ENCODE assay signal across 18 mouse cellular contexts in the genomic region with DNA sequence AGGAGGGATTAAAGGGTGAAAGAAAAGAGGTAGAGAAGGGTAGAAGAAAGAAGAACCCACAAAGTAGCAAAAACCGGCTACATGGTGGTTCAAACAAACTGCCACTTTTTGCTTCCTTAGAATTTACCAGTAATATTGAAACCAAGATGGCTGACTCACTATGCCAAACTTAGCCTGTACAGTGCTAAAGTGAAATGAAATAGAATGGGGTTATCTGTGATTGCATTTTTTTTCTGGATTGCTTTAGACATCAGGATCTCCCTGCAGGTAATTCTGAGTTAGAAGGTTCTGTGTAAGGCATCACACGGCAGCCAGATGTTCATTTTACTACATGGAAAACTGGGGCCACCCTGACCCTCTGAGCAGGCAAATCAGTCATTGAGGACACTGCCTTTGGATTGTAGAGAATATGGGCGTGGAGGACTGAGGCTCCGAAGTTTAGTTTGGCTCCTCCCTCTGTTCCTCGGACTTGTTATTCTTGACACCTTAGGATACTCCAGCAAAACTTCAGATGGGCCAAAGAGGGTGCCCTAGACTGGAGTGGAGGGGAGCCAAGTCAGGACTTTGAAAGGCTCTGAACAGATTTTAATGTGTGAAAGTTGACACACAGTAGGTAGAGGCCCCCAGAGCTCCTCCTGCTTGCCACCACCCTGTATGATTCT.
DNase-seq lines count a peak whose midpoint lies in the region; ATAC-seq and TF ChIP-seq lines count a peak whose summit lies in the region.
"Had no signal": no experiment of that assay in that cellular context is flagged by ENCODE, and none has a peak within 500 bp of the region (broad histone marks: within the 10 kb centered on the region; RNA-seq: fewer than 3 reads in every experiment).

No protein-coding gene starts in this region.

- H3K4me2 ChIP-seq in kidney, postnatal 0 days (ENCODE audit: low read length): no peak overlapping the region
- H3K4me2 ChIP-seq in lung, postnatal 0 days (replicated peaks; ENCODE audit: low read depth, low read length): no peak overlapping the region
- H3K4me2 ChIP-seq: forebrain, embryonic 12.5 days; hindbrain, embryonic 12.5 days; intestine, embryonic 15.5 days; kidney, embryonic 15.5 days had no signal

- TF ChIP-seq POLR2A in heart, adult 2 months (IDR thresholded peaks at IDR 0.05; ENCODE audit: insufficient read depth, low read depth, low read length): no peak

- H3K79me2 ChIP-seq in heart, adult 2 months (replicated peaks; ENCODE audit: control insufficient read depth, insufficient read depth, low read length): peaks cover 7% of the 10 kb centered on the region

- no peak for ATAC-seq in kidney, postnatal 0 days (replicated peaks; ENCODE audit: low FRiP score, low read depth)
- ATAC-seq in lung, postnatal 0 days: no peak
- ATAC-seq: intestine, embryonic 15.5 days; midbrain, embryonic 16.5 days had no signal

- H3K27me3 ChIP-seq in heart, adult 2 months (ENCODE audit: control insufficient read depth, insufficient read depth, low read length): no peaks in the 10 kb centered on the region
- H3K27me3 ChIP-seq in heart, embryonic 10.5 days (ENCODE audit: insufficient read depth, poor library complexity, severe bottlenecking): no peaks in the 10 kb centered on the region
- no peaks in the 10 kb centered on the region for H3K27me3 ChIP-seq in kidney, postnatal 0 days (ENCODE audit: insufficient read depth, low read length)
- no peaks in the 10 kb centered on the region for H3K27me3 ChIP-seq in lung, postnatal 0 days (replicated peaks; ENCODE audit: insufficient read depth, low read length)
- H3K27me3 ChIP-seq: forebrain, embryonic 12.5 days; hindbrain, embryonic 12.5 days; intestine, embryonic 15.5 days; kidney, embryonic 15.5 days had no signal

- 57% methylated on average over 5 of the region's 5 CpGs for WGBS in heart, adult 2 months
- WGBS in heart, embryonic 10.5 days: 77% methylated on average over 5 of the region's 5 CpGs
- whole genome bisulfite sequencing in kidney, postnatal 0 days: 62% methylated on average over 5 of the region's 5 CpGs
- WGBS in lung, postnatal 0 days: 66% methylated on average over 5 of the region's 5 CpGs

- intact Hi-C loops in heart, adult 2 months (cut with DNase I): loop anchor here (2.0 kb wide), 1 partner anchor 15 kb away; no protein-coding TSS in a partner anchor

- no peak for TF ChIP-seq EP300 in heart, adult 2 months (IDR thresholded peaks at IDR 0.05; ENCODE audit: insufficient read depth, low read depth, low read length)
- no peak for TF ChIP-seq EP300 in lung, postnatal 0 days (IDR thresholded peaks at IDR 0.05)

- peaks cover 46% of the 10 kb centered on the region for H3K4me1 ChIP-seq in heart, adult 2 months (ENCODE audit: control insufficient read depth, insufficient read depth, low read length)
- H3K4me1 ChIP-seq in heart, embryonic 10.5 days: peaks cover 31% of the 10 kb centered on the region
- H3K4me1 ChIP-seq in kidney, postnatal 0 days (replicated peaks; ENCODE audit: insufficient read depth, low read length): peaks cover 4% of the 10 kb centered on the region; the same call in 1 of the 2 replicates
- peaks cover 27% of the 10 kb centered on the region; the same call in 1 of the 2 replicates for H3K4me1 ChIP-seq in lung, postnatal 0 days (ENCODE audit: insufficient read depth, low read depth, low read length)

- peak overlapping the region; percentile 95 for H3K27ac ChIP-seq in heart, adult 2 months
- no peak overlapping the region for H3K27ac ChIP-seq in heart, embryonic 10.5 days
- H3K27ac ChIP-seq in kidney, postnatal 0 days: 0 out of 2 replicates have a peak overlapping the region, but pooled peaks have one; percentile 65
- peak overlapping the region; percentile 33; the same call in 1 of the 2 replicates for H3K27ac ChIP-seq in lung, postnatal 0 days (ENCODE audit: low read length)
- H3K27ac ChIP-seq: forebrain, embryonic 12.5 days; hindbrain, embryonic 12.5 days; intestine, embryonic 15.5 days; stomach, postnatal 0 days had no signal

- TF ChIP-seq CTCF in heart, adult 2 months (IDR thresholded peaks at IDR 0.05): no peak
- TF ChIP-seq CTCF in kidney, postnatal 0 days (IDR thresholded peaks at IDR 0.05; ENCODE audit: low read depth): no peak
- TF ChIP-seq CTCF in lung, postnatal 0 days (IDR thresholded peaks at IDR 0.05): no peak

- no peaks in the 10 kb centered on the region for H3K9me3 ChIP-seq in heart, embryonic 10.5 days
- no peaks in the 10 kb centered on the region for H3K9me3 ChIP-seq in kidney, postnatal 0 days (replicated peaks; ENCODE audit: low read length)
- no peaks in the 10 kb centered on the region for H3K9me3 ChIP-seq in lung, postnatal 0 days (ENCODE audit: low read length)
- H3K9me3 ChIP-seq: forebrain, embryonic 12.5 days; hindbrain, embryonic 12.5 days; intestine, embryonic 15.5 days; kidney, embryonic 15.5 days had no signal

- no peak overlapping the region for H3K4me3 ChIP-seq in heart, adult 2 months
- no peak overlapping the region for H3K4me3 ChIP-seq in heart, embryonic 10.5 days
- no peak overlapping the region for H3K4me3 ChIP-seq in kidney, postnatal 0 days (replicated peaks; ENCODE audit: low read depth, low read length)
- H3K4me3 ChIP-seq in lung, postnatal 0 days (ENCODE audit: low read depth, low read length): no peak overlapping the region
- H3K4me3 ChIP-seq: forebrain, embryonic 12.5 days; hindbrain, embryonic 12.5 days; intestine, embryonic 15.5 days; kidney, embryonic 15.5 days had no signal

- peaks cover 63% of the 10 kb centered on the region for H3K36me3 ChIP-seq in heart, adult 2 months (ENCODE audit: control insufficient read depth, insufficient read depth, low read length)
- no peaks in the 10 kb centered on the region for H3K36me3 ChIP-seq in heart, embryonic 10.5 days
- no peaks in the 10 kb centered on the region for H3K36me3 ChIP-seq in kidney, postnatal 0 days (ENCODE audit: insufficient read depth, low read length)
- H3K36me3 ChIP-seq in lung, postnatal 0 days (ENCODE audit: insufficient read depth, low read length): no peaks in the 10 kb centered on the region
- H3K36me3 ChIP-seq: forebrain, embryonic 12.5 days; hindbrain, embryonic 12.5 days; intestine, embryonic 15.5 days had no signal

- no peak overlapping the region; the same call in 1 of the 2 replicates for H3K9ac ChIP-seq in heart, adult 2 months (ENCODE audit: low read depth, low read length)
- no peak overlapping the region for H3K9ac ChIP-seq in kidney, postnatal 0 days (ENCODE audit: low read depth, low read length)
- no peak overlapping the region for H3K9ac ChIP-seq in lung, postnatal 0 days (replicated peaks; ENCODE audit: low read depth)
- H3K9ac ChIP-seq: forebrain, embryonic 12.5 days; hindbrain, embryonic 12.5 days; intestine, embryonic 15.5 days; kidney, embryonic 15.5 days had no signal

- no peak for DNase-seq in heart, adult 2 months
- DNase-seq in heart, embryonic 10.5 days (ENCODE audit: low spot score): no peak
- DNase-seq in kidney, postnatal 0 days (ENCODE audit: low spot score): no peak
- no peak for DNase-seq in kidney, adult 9 months
- DNase-seq in lung, postnatal 0 days (ENCODE audit: low spot score): no peak
- no peak for DNase-seq in lung, postnatal 14 days
- peak; percentile 77 for DNase-seq in induced T-regulatory cell, adult 2 months (ENCODE audit: low read depth)
- DNase-seq in yolk sac, embryonic 10.5 days (ENCODE audit: low spot score): no peak
- DNase-seq: cerebellum, adult 9-11 months; layer of hippocampus, postnatal 36 days; lung, postnatal 10 days; right cerebral cortex, postnatal 25 days had no signal
